Mouse (Mus musculus): ENCODE measurements around the gene Atxn7l3b. TPM values are rescaled to one million over a fixed set of nuclear protein-coding genes. Genes with fewer than 3 reads are reported as not detected.
"Not testable (repeated sequence)": the region's sequence is repeated elsewhere in the genome, so short reads cannot be mapped to it uniquely, and the experiment has no call there.

Gene Atxn7l3b
- total RNA-seq (2021) = 100 to 1,000 TPM; 297 to 302 TPM

GRCm38 (mm10) chr10:112928452-112929221, at the start of gene Atxn7l3b:
Gene Atxn7l3b, minus strand, starts transcription at chr10:112929001.
- peak; percentile 90 to 96 for DNase-seq (ENCODE audit: extremely low spot score in 1 of 2, low spot score in 2 of 2)
- intact Hi-C loops (cut with DNase I) = no loop called here

- DNase-seq (ENCODE audit: extremely low spot score in 1 of 2, low spot score in 2 of 2) = no peak
- intact Hi-C loops (cut with DNase I) = no loop called here
Measured at GRCm38 (mm10) chr10:112977586-112977985, 48.8 kb upstream of the Atxn7l3b start.

GRCm38 (mm10) chr10:112973286-112974026, 44.7 kb upstream of the Atxn7l3b start:
- intact Hi-C loops (cut with DNase I) = no loop called here

GRCm38 (mm10) chr10:112970002-112970589, 41.3 kb upstream of the Atxn7l3b start:
- intact Hi-C loops (cut with DNase I) = no loop called here
- DNase-seq (ENCODE audit: extremely low spot score in 1 of 2, low spot score in 2 of 2) = no peak

More at GRCm38 (mm10) chr10:112973286-112974026, 44.7 kb upstream of the Atxn7l3b start:
- no peak for DNase-seq (ENCODE audit: extremely low spot score in 1 of 2, low spot score in 2 of 2)

- intact Hi-C loops (cut with DNase I) = loop anchor here (10.0 kb wide), 1 partner anchor 237 kb away; no protein-coding TSS in a partner anchor
- DNase-seq (ENCODE audit: extremely low spot score in 1 of 2, low spot score in 2 of 2) = no peak
Measured at GRCm38 (mm10) chr10:112967578-112967977, 38.8 kb upstream of the Atxn7l3b start.

- intact Hi-C loops (cut with DNase I) = loop anchor here (10.0 kb wide), 1 partner anchor 243 kb away; no protein-coding TSS in a partner anchor
- DNase-seq (ENCODE audit: extremely low spot score in 1 of 2, low spot score in 2 of 2) = not testable (repeated sequence)
Measured at GRCm38 (mm10) chr10:112962216-112962615, 33.4 kb upstream of the Atxn7l3b start.

- DNase-seq (ENCODE audit: extremely low spot score in 1 of 2, low spot score in 2 of 2) = no peak
- intact Hi-C loops (cut with DNase I) = no loop called here
Measured at GRCm38 (mm10) chr10:112954140-112954539, 25.3 kb upstream of the Atxn7l3b start.

GRCm38 (mm10) chr10:112948453-112948852, 19.7 kb upstream of the Atxn7l3b start:
- no peak for DNase-seq (ENCODE audit: extremely low spot score in 1 of 2, low spot score in 2 of 2)
- intact Hi-C loops (cut with DNase I) = no loop called here

GRCm38 (mm10) chr10:112929222-112929615, 418 bp upstream of the Atxn7l3b start:
- intact Hi-C loops (cut with DNase I) = no loop called here
- no peak for DNase-seq (ENCODE audit: extremely low spot score in 1 of 2, low spot score in 2 of 2)

GRCm38 (mm10) chr10:112926961-112927360, 1.8 kb downstream of the Atxn7l3b start:
- DNase-seq (ENCODE audit: extremely low spot score in 1 of 2, low spot score in 2 of 2) = no peak
- intact Hi-C loops (cut with DNase I) = no loop called here

GRCm38 (mm10) chr10:112926271-112926670, 2.5 kb downstream of the Atxn7l3b start:
- intact Hi-C loops (cut with DNase I) = no loop called here
- DNase-seq (ENCODE audit: extremely low spot score in 1 of 2, low spot score in 2 of 2) = no peak

- no peak for DNase-seq (ENCODE audit: extremely low spot score in 1 of 2, low spot score in 2 of 2)
- intact Hi-C loops (cut with DNase I) = no loop called here
Measured at GRCm38 (mm10) chr10:112916575-112917190, 12.1 kb downstream of the Atxn7l3b start.

- no peak for DNase-seq (ENCODE audit: extremely low spot score in 1 of 2, low spot score in 2 of 2)
- intact Hi-C loops (cut with DNase I) = no loop called here
Measured at GRCm38 (mm10) chr10:112900243-112900642, 28.6 kb downstream of the Atxn7l3b start.

GRCm38 (mm10) chr10:112899796-112900195, 29.0 kb downstream of the Atxn7l3b start:
- intact Hi-C loops (cut with DNase I) = no loop called here

GRCm38 (mm10) chr10:112896636-112897035, 32.2 kb downstream of the Atxn7l3b start:
- intact Hi-C loops (cut with DNase I) = no loop called here
- no peak for DNase-seq (ENCODE audit: extremely low spot score in 1 of 2, low spot score in 2 of 2)

More at GRCm38 (mm10) chr10:112899796-112900195, 29.0 kb downstream of the Atxn7l3b start:
- no peak for DNase-seq (ENCODE audit: extremely low spot score in 1 of 2, low spot score in 2 of 2)

GRCm38 (mm10) chr10:112893622-112894252, 35.1 kb downstream of the Atxn7l3b start:
- intact Hi-C loops (cut with DNase I) = no loop called here
- DNase-seq (ENCODE audit: extremely low spot score in 1 of 2, low spot score in 2 of 2) = no peak

- no peak for DNase-seq (ENCODE audit: extremely low spot score in 1 of 2, low spot score in 2 of 2)
- intact Hi-C loops (cut with DNase I) = no loop called here
Measured at GRCm38 (mm10) chr10:112884064-112884463, 44.7 kb downstream of the Atxn7l3b start.

GRCm38 (mm10) chr10:112883688-112884004, 45.2 kb downstream of the Atxn7l3b start:
- intact Hi-C loops (cut with DNase I) = no loop called here
- DNase-seq (ENCODE audit: extremely low spot score in 1 of 2, low spot score in 2 of 2) = no peak

Measured in left cerebral cortex, postnatal 10 days (tissue).